Mouse (Mus musculus) bone marrow, adult 2 months (tissue): ENCODE results near the gene Vps8.

Experiments
- CTCF ChIP-seq: fragments of 200-500 bp; IDR thresholded peaks from 2 replicates; pipeline ENCODE4 v1.5.1; 2011; ENCODE audit warnings: low read length, control low read depth; ENCODE audit not compliant: control insufficient read depth, insufficient read depth
- POLR2A ChIP-seq: fragments of 200-500 bp; IDR thresholded peaks from 2 replicates; pipeline ENCODE4 v1.6.1; 2011; ENCODE audit warnings: low read depth, mild to moderate bottlenecking, control low read depth, low read length, borderline replicate concordance; ENCODE audit not compliant: control insufficient read depth

DNA sequence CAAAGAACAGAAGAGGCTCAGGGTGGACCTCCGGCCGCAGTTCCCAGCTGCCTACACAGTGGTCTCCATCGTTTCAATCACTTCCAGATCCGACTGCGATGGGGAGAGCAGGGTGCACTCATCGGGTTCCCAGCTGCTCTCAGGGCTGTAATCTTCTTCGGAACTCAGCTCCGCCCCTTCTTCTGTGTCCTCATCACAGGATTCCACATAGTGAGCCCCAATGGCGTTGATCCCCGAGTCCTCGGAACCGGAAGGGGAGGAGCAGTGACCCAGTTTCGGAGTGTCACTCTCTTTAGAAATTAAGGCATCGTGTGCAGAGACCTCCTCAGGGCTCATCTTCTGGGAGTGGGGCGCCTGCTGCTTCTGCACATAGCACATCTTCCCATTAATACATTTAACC lies 230.2 kb downstream of the Vps8 start:
- no peak for TF ChIP-seq CTCF
- TF ChIP-seq POLR2A = no peak
